Mouse (Mus musculus) MEL (cell line): ENCODE results near the gene Hoxc5. TPM values are rescaled to one million over a fixed set of nuclear protein-coding genes. Genes with fewer than 3 reads are reported as not detected.
A peak's percentile ranks its signal among the peaks of the same experiment; 100 is the strongest.

Source experiments
- DNase-seq: peaks from one replicate; pipeline ENCODE4 v3.0.0; 2011; ENCODE audit warnings: low read depth, low spot score
- H3K27ac ChIP-seq: 2 replicates; pipeline ENCODE4 v1.5.1; 2012; ENCODE audit warnings: low read depth, mild to moderate bottlenecking, control low read depth, low read length, moderate library complexity; ENCODE audit not compliant: control insufficient read depth
- H3K27me3 ChIP-seq, 2 experiments: fragments of 150-350 bp in 1 of 2; sonication (generic) in 1 of 2; 2 replicates each; pipeline ENCODE4 v1.6.1; 2012; ENCODE audit warnings: low read length in 2 of 2, mild to moderate bottlenecking in 2 of 2, improper control_type of control experiment in 1 of 2, moderate library complexity in 1 of 2; ENCODE audit not compliant: insufficient read depth in 2 of 2, control insufficient read depth in 1 of 2
- H3K36me3 ChIP-seq, 2 experiments: 2 replicates each; pipeline ENCODE4 v1.6.1; 2012 to 2014; ENCODE audit warnings: low read length in 2 of 2, improper control_type of control experiment in 1 of 2, inconsistent platforms in 1 of 2, mild to moderate bottlenecking in 1 of 2; ENCODE audit not compliant: insufficient read depth in 2 of 2, control insufficient read depth in 1 of 2
- H3K4me1 ChIP-seq, 2 experiments: fragments of 150-350 bp in 1 of 2; sonication (generic) in 1 of 2; 2 replicates each; pipeline ENCODE4 v1.6.1; 2012; ENCODE audit warnings: low read length in 2 of 2, improper control_type of control experiment in 1 of 2, mild to moderate bottlenecking in 1 of 2; ENCODE audit not compliant: insufficient read depth in 2 of 2, control insufficient read depth in 1 of 2
- H3K4me3 ChIP-seq, 2 experiments: fragments of 150-350 bp in 1 of 2; sonication (generic) in 1 of 2; 2 replicates each; pipeline ENCODE4 v1.5.1; 2012; ENCODE audit warnings: low read depth in 2 of 2, low read length in 2 of 2, mild to moderate bottlenecking in 2 of 2, moderate library complexity in 2 of 2, control low read depth in 1 of 2, improper control_type of control experiment in 1 of 2; ENCODE audit not compliant: control insufficient read depth in 1 of 2, insufficient read depth in 1 of 2
- H3K79me2 ChIP-seq: 2 replicates; pipeline ENCODE4 v1.6.1; 2012; ENCODE audit warnings: mild to moderate bottlenecking, low read length, moderate library complexity; ENCODE audit not compliant: control insufficient read depth, poor library complexity, insufficient read depth
- H3K9ac ChIP-seq: 2 replicates; pipeline ENCODE4 v1.6.1; 2012; ENCODE audit warnings: low read depth, mild to moderate bottlenecking, control low read depth, low read length, moderate library complexity; ENCODE audit not compliant: control insufficient read depth, poor library complexity, severe bottlenecking
- H3K9me3 ChIP-seq: fragments of 150-350 bp; sonication (generic); replicated peaks from 2 replicates; pipeline ENCODE4 v1.6.1; 2012; ENCODE audit warnings: mild to moderate bottlenecking, low read length, improper control_type of control experiment, moderate library complexity; ENCODE audit not compliant: insufficient read depth
- BHLHE40 ChIP-seq: IDR thresholded peaks from 2 replicates; pipeline ENCODE4 v1.6.1; 2012; ENCODE audit warnings: low read depth, mild to moderate bottlenecking, inconsistent platforms, low read length, improper control_type of control experiment, borderline replicate concordance
- CHD1 ChIP-seq: IDR thresholded peaks from 2 replicates; pipeline ENCODE4 v1.6.1; 2012; ENCODE audit warnings: low read depth, mild to moderate bottlenecking, inconsistent platforms, low read length, improper control_type of control experiment
- CTCF ChIP-seq, 3 experiments: IDR thresholded peaks in 2 of 3; conservative IDR thresholded peaks in 1 of 3; 2 replicates each; pipeline ENCODE4 v1.5.1; 2011 to 2012; ENCODE audit warnings: low read length in 3 of 3, low read depth in 2 of 3, mild to moderate bottlenecking in 2 of 3, improper control_type of control experiment in 1 of 3, inconsistent platforms in 1 of 3, mixed read lengths in 1 of 3, moderate library complexity in 1 of 3; ENCODE audit not compliant: control insufficient read depth in 1 of 3, insufficient read depth in 1 of 3, poor library complexity in 1 of 3, severe bottlenecking in 1 of 3
- E2F4 ChIP-seq: IDR thresholded peaks from 2 replicates; pipeline ENCODE4 v1.6.1; 2011; ENCODE audit warnings: low read depth, low read length, improper control_type of control experiment, borderline replicate concordance
- ELF1 ChIP-seq: IDR thresholded peaks from 2 replicates; pipeline ENCODE4 v1.6.1; 2014; ENCODE audit warnings: low read depth, mild to moderate bottlenecking, inconsistent platforms, low read length, improper control_type of control experiment, moderate library complexity
- ETS1 ChIP-seq: IDR thresholded peaks from 2 replicates; pipeline ENCODE4 v1.6.1; 2012; ENCODE audit warnings: low read depth, mild to moderate bottlenecking, inconsistent platforms, low read length, improper control_type of control experiment, moderate library complexity
- GATA1 ChIP-seq: IDR thresholded peaks from 2 replicates; pipeline ENCODE4 v1.6.1; 2011; ENCODE audit warnings: low read depth, low read length, improper control_type of control experiment
- HCFC1 ChIP-seq: IDR thresholded peaks from 2 replicates; pipeline ENCODE4 v1.6.1; 2012; ENCODE audit warnings: low read depth, mild to moderate bottlenecking, inconsistent platforms, low read length, improper control_type of control experiment, moderate library complexity
- JUND ChIP-seq: IDR thresholded peaks from 2 replicates; pipeline ENCODE4 v1.6.1; 2011; ENCODE audit warnings: low read depth, mild to moderate bottlenecking, improper control_type of control experiment, low read length
- KAT2A ChIP-seq: conservative IDR thresholded peaks from 2 replicates; pipeline ENCODE4 v1.6.1; 2012; ENCODE audit warnings: low read depth, low read length, improper control_type of control experiment, inconsistent platforms
- MAFK ChIP-seq: IDR thresholded peaks from 2 replicates; pipeline ENCODE4 v1.6.1; 2011; ENCODE audit warnings: low read depth, mild to moderate bottlenecking, low read length, improper control_type of control experiment, borderline replicate concordance
- MAX ChIP-seq: IDR thresholded peaks from 2 replicates; pipeline ENCODE4 v1.6.1; 2011; ENCODE audit warnings: low read length, improper control_type of control experiment
- MAZ ChIP-seq: IDR thresholded peaks from 2 replicates; pipeline ENCODE4 v1.6.1; 2012; ENCODE audit warnings: low read depth, mild to moderate bottlenecking, inconsistent platforms, low read length, improper control_type of control experiment
- MEF2A ChIP-seq: IDR thresholded peaks from 2 replicates; pipeline ENCODE4 v1.6.1; 2014; ENCODE audit warnings: low read depth, mild to moderate bottlenecking, inconsistent platforms, low read length, improper control_type of control experiment; ENCODE audit not compliant: poor library complexity, insufficient replicate concordance, severe bottlenecking; ENCODE audit errors: extremely low read depth
- MYB ChIP-seq: IDR thresholded peaks from 2 replicates; pipeline ENCODE4 v1.6.1; 2011; ENCODE audit warnings: mild to moderate bottlenecking, low read depth, low read length, improper control_type of control experiment
- MYC ChIP-seq: IDR thresholded peaks from 2 replicates; pipeline ENCODE4 v1.6.1; 2011; ENCODE audit warnings: low read depth, mild to moderate bottlenecking, low read length, improper control_type of control experiment, moderate library complexity
- NELFE ChIP-seq: IDR thresholded peaks from 2 replicates; pipeline ENCODE4 v1.6.1; 2011; ENCODE audit warnings: low read depth, low read length, improper control_type of control experiment
- POLR2A ChIP-seq, 2 experiments: IDR thresholded peaks; 2 replicates each; pipeline ENCODE4 v1.6.1; 2011 to 2012; ENCODE audit warnings: low read length in 2 of 2, mild to moderate bottlenecking in 2 of 2, control low read depth in 1 of 2, improper control_type of control experiment in 1 of 2, low read depth in 1 of 2, moderate library complexity in 1 of 2; ENCODE audit not compliant: control insufficient read depth in 1 of 2, insufficient read depth in 1 of 2, poor library complexity in 1 of 2
- POLR2AphosphoS2 ChIP-seq: IDR thresholded peaks from 2 replicates; pipeline ENCODE4 v1.6.1; 2011; ENCODE audit warnings: low read length, improper control_type of control experiment
- POLR2AphosphoS5 ChIP-seq: IDR thresholded peaks from 2 replicates; pipeline ENCODE4 v1.6.1; 2012; ENCODE audit warnings: low read depth, borderline replicate concordance, mild to moderate bottlenecking, inconsistent platforms, low read length, moderate library complexity, mixed read lengths
- RAD21 ChIP-seq: IDR thresholded peaks from 2 replicates; pipeline ENCODE4 v1.6.1; 2011; ENCODE audit warnings: mild to moderate bottlenecking, low read depth, low read length, improper control_type of control experiment
- SMC3 ChIP-seq: IDR thresholded peaks from 2 replicates; pipeline ENCODE4 v1.6.1; 2011; ENCODE audit warnings: low read depth, low read length, improper control_type of control experiment
- TAL1 ChIP-seq: IDR thresholded peaks from 2 replicates; pipeline ENCODE4 v1.6.1; 2012; ENCODE audit warnings: mild to moderate bottlenecking, inconsistent platforms, low read length, moderate library complexity, mixed read lengths
- TBP ChIP-seq: IDR thresholded peaks from 2 replicates; pipeline ENCODE4 v1.8.0; 2011; ENCODE audit warnings: low read depth, low read length, improper control_type of control experiment
- TCF12 ChIP-seq: IDR thresholded peaks from 2 replicates; pipeline ENCODE4 v1.6.1; 2014; ENCODE audit warnings: low read depth, mild to moderate bottlenecking, inconsistent platforms, low read length, improper control_type of control experiment, moderate library complexity
- UBTF ChIP-seq: IDR thresholded peaks from 2 replicates; pipeline ENCODE4 v1.6.1; 2012; ENCODE audit warnings: low read depth, mild to moderate bottlenecking, inconsistent platforms, low read length, improper control_type of control experiment, moderate library complexity, borderline replicate concordance; ENCODE audit not compliant: insufficient read depth
- USF1 ChIP-seq: IDR thresholded peaks from 2 replicates; pipeline ENCODE4 v1.6.1; 2014; ENCODE audit warnings: low read depth, mild to moderate bottlenecking, inconsistent platforms, low read length, improper control_type of control experiment, moderate library complexity
- USF2 ChIP-seq, 2 experiments: IDR thresholded peaks; 2 replicates each; pipeline ENCODE4 v1.6.1; 2011 to 2012; ENCODE audit warnings: improper control_type of control experiment in 2 of 2, low read length in 2 of 2, borderline replicate concordance in 1 of 2, inconsistent platforms in 1 of 2, low read depth in 1 of 2, mild to moderate bottlenecking in 1 of 2; ENCODE audit not compliant: insufficient read depth in 1 of 2
- ZC3H11A ChIP-seq: IDR thresholded peaks from 2 replicates; pipeline ENCODE4 v1.6.1; 2012; ENCODE audit warnings: low read depth, mild to moderate bottlenecking, inconsistent platforms, low read length, improper control_type of control experiment
- ZNF384 ChIP-seq: IDR thresholded peaks from 2 replicates; pipeline ENCODE4 v1.6.1; 2012; ENCODE audit warnings: low read depth, mild to moderate bottlenecking, inconsistent platforms, low read length, improper control_type of control experiment
- polyA plus RNA-seq, 2 experiments: library from polyadenylated mRNA; stranded (reverse) in 1 of 2; unstranded in 1 of 2; fragments of >175 nt in 1 of 2; fragments of >200 nt in 1 of 2; gene quantifications; 2 replicates each; pipeline versions ENCODE4 v1.2.1 to v1.2.4; 2012; ENCODE audit warnings: low replicate concordance in 2 of 2, low read depth in 1 of 2; ENCODE audit not compliant: insufficient read length in 2 of 2, insufficient read depth in 1 of 2, missing spikeins in 1 of 2
- total RNA-seq: library from RNA; depleted of rRNA; stranded (reverse); fragments of 300-350 nt; gene quantifications from 2 replicates; pipeline ENCODE4 v1.2.3, GENCODE M21; 2012

Gene Hoxc5
- total and polyA plus RNA-seq, 3 experiments: 0.46 to 3.0 TPM; not detected in 1

DNA sequence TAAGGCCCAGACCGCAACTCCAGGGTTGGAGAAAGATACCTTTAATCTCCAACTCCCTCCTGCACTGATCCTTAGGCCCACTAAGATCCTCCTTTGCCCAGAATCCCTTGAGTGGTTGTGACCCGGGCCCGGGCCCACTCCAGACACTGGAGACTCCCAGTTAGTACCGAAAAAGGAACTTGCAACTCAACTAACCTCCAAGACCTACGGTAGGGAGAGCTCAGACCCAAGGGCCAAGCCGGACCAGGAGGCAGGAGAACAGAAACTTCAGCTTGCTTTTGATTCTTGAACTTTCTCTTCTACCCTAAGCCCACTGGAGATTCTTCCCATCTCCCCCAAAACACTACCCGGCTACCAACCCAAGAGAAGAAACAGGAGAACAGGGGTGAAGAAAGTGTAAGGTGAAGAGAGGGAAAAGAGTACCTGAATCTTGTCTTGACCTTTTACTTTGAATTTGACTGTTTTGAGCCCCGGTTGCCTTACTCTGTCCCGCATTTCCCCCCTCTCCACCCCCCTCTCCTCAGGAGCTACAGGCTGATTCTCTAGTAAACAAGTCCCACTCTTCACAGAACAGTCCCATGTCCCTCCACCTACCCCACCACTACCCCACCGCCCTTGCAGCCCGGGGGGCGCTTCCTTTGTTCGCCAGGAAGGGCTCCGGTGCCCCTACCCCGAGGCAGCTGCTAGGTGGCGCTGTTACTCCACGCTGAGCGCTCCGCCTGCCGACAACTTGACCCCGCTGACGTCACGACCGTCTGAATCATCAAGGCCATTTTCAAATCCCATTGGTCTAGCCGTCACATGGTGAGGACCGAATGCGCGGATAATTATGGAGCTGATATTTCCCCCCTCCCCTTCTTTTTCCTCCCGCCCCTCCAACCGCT lies 1.1 kb upstream of the Hoxc5 start (continued):
- TF ChIP-seq RAD21: peak; percentile 100
- peak; percentile 28; the same call in 1 of the 2 replicates for TF ChIP-seq GATA1
- peak; percentile 59; the same call in 1 of the 2 replicates for TF ChIP-seq BHLHE40
- peak; percentile 90 for TF ChIP-seq ZC3H11A
- no peak for TF ChIP-seq MEF2A
- peak; percentile 74; the same call in 1 of the 2 replicates for TF ChIP-seq ETS1
- TF ChIP-seq POLR2AphosphoS5: no peak
- TF ChIP-seq, all 39 proteins: peak for 22

DNA sequence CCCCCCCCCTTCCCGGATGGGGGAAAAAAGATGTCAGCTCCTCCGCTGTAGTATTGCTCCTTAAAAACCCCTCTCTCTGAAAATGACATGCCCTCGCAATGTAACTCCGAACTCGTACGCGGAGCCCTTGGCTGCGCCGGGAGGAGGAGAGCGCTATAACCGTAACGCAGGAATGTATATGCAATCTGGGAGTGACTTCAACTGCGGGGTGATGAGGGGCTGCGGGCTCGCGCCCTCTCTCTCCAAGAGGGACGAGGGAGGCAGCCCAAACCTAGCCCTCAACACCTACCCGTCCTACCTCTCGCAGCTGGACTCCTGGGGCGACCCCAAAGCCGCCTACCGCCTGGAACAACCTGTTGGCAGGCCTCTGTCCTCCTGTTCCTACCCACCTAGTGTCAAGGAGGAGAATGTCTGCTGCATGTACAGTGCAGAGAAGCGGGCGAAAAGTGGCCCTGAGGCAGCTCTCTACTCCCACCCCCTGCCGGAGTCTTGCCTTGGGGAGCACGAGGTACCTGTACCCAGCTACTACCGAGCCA lies 399 bp upstream of the Hoxc5 start, which contains the start of gene Hoxc10:
Gene Hoxc10 (plus strand): TSS at position 21 of the 536 bp plus-strand sequence.
- peaks cover 31% of the 10 kb centered on the region for H3K79me2 ChIP-seq
- H3K27me3 ChIP-seq: peaks cover 8 to 15% of the 10 kb centered on the region in 2 experiments
- H3K4me3 ChIP-seq: peak within 1 kb of the TSS; percentile 84 to 97
- TF ChIP-seq ELF1: no peak
- 0 out of 2 replicates have a peak, but pooled peaks have one; percentile 8 for TF ChIP-seq HCFC1
- peak; percentile 92 for TF ChIP-seq MAZ
- no peak for TF ChIP-seq JUND
- TF ChIP-seq CTCF (IDR thresholded peaks at IDR 0.05 in 2 of 3, conservative IDR thresholded peaks at IDR 0.05 in 1 of 3; ENCODE audit: control insufficient read depth in 1 of 3, insufficient read depth in 1 of 3, low read depth in 2 of 3, low read length in 3 of 3, poor library complexity in 1 of 3, severe bottlenecking in 1 of 3): peak in 1 of 3 experiments; percentile 3; a peak in 2 of 6 replicates
- TF ChIP-seq CHD1: no peak; the same call in 1 of the 2 replicates
- TF ChIP-seq MEF2A: no peak
- no peak for TF ChIP-seq USF1
- no peak for TF ChIP-seq E2F4
- TF ChIP-seq SMC3: peak; percentile 2; the same call in 1 of the 2 replicates
- no peak for TF ChIP-seq MAFK
- no peak for TF ChIP-seq MYC
- TF ChIP-seq KAT2A: peak; percentile 45; the same call in 1 of the 2 replicates
- TF ChIP-seq POLR2AphosphoS2: no peak
- peak; percentile 19; the same call in 1 of the 2 replicates for TF ChIP-seq NELFE
- no peak for TF ChIP-seq ETS1
- no peak for TF ChIP-seq GATA1
- peak in 1 of 2 experiments; percentile 52; a peak in 1 of 4 replicates for TF ChIP-seq POLR2A (IDR thresholded peaks at IDR 0.05; ENCODE audit: control insufficient read depth in 1 of 2, insufficient read depth in 1 of 2, low read depth in 1 of 2, low read length in 2 of 2, poor library complexity in 1 of 2)
- peak; percentile 6; the same call in 1 of the 2 replicates for TF ChIP-seq TBP
- TF ChIP-seq UBTF: no peak
- TF ChIP-seq MAX: peak; percentile 76
- peak; percentile 3; the same call in 1 of the 2 replicates for TF ChIP-seq TCF12
- 0 out of 2 replicates have a peak, but pooled peaks have one; percentile 6 for TF ChIP-seq MYB
- no peak for TF ChIP-seq BHLHE40
- TF ChIP-seq TAL1: no peak
- no peak; the same call in 1 of the 2 replicates for TF ChIP-seq ZNF384
- TF ChIP-seq USF2 (IDR thresholded peaks at IDR 0.05; ENCODE audit: borderline replicate concordance in 1 of 2, insufficient read depth in 1 of 2, low read depth in 1 of 2, low read length in 2 of 2): no peak
- peak within 1 kb of the TSS; percentile 82 for H3K27ac ChIP-seq
- peak within 1 kb of the TSS; percentile 93 for H3K9ac ChIP-seq
- H3K36me3 ChIP-seq: peaks cover 0 to 18% of the 10 kb centered on the region in 2 experiments; a peak in 2 of 4 replicates
- H3K9me3 ChIP-seq: no peaks in the 10 kb centered on the region
- DNase-seq: peak; percentile 87
- H3K4me1 ChIP-seq: peaks cover 12 to 19% of the 10 kb centered on the region in 2 experiments
